Mouse (Mus musculus) cerebellum, adult 18-20 months (tissue): Measurements from ENCODE around the gene Miga2.
A peak's percentile ranks its signal among the peaks of the same experiment; 100 is the strongest.

Experiments
- DNase-seq, 2 experiments: peaks; one replicate each; pipeline ENCODE4 v3.0.0; 2021

Miga2 gene

DNA sequence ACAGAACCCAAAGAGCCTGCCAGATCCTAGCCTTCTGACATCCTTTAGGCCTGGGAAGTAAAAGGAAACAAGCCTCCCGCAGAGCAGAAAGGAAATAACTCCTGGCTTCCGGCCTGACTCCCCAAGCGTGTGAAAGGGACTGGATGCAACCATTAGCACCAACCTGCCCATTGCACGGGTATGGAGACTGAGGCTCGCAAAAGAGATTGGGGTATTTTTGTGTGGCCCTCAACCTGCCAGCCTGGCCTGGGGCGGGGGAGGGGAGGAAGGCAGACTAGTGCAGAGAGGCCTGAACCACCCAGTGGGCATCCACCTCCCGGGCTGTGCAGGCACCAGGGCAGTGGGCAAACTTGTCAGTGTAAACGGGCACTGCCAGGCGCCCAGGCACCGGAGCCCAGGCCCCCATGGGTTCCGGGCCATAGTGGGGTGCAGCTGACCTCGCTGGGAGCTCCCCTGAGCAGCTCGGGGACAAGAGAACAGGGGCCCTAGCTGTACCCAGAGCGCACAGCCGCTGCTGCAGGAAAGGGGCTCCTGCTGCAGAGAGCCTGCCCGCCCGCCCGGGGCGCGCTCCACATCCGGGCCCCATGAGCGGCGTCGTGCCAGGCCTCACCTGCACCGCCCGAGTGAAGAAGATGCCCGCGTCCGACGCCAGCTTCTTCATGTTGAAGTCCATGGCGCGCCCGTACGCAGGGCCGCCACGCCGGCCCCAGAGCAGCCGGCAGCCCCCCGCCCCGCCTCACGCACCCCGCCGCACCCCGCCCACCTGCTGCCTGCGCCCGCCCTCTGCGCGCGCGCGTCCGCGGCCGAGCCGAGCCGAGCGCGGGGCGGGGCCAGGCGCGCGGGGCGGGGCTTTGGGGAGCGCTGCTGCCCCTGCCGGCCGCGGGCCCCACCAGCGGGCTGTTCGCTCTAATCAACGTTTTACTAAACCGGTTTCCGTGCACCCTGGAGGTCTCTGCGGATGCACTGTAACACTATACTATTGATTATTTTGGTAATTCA is 5.2 kb upstream of the Miga2 start, which contains the start of gene Sh3glb2:
TSS of gene Sh3glb2 (minus strand) at position 805 of the 999 bp plus-strand sequence.
- peak; percentile 85 to 96 for DNase-seq

- DNase-seq, result no peak
Measured at GRCm38 (mm10) chr2:30360626-30361025, 3.4 kb upstream of the Miga2 start.

DNA sequence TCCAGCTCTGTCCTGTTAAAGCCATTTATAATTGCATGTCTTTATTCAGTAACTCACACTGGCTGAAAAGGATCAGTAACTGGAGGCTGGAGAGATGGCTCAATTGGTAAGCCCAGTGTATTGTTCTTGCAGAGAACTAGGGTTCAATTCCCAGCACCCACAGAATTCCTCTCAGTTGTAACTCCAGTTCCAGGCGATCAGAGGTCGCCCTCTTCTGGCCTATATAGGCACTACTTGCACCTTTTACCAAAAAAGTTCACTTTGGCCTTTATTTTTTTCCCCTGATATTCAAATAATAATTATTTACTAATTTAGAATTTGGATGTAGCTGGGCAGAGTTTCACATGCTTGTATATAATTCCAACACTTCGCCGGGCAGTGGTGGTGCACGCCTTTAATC is 1.2 kb upstream of the Miga2 start:
- DNase-seq, result no peak

- DNase-seq, result no peak
Measured at GRCm38 (mm10) chr2:30365281-30366069, 1.4 kb downstream of the Miga2 start.

DNA sequence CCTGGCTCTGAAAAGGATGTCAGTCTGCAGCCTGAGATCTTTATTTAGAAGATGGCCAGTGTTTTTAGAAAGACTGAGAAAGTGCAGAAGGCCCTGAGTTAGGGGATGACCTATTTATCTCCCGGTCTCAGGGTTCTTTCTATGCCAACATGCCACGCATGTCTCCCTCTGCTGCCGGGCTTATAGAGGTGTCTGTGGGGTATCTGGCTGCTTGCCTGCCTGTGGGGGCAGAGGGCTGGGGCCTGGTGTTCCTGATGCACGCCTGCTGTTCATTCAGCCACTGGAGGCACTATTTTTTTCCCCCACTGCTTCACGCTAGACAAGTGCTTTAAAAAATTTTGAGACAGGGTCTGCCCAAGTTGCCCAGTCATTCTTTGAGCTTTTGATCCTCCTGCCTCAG is 2.2 kb downstream of the Miga2 start:
- DNase-seq, result no peak

- no peak for DNase-seq
Measured at GRCm38 (mm10) chr2:30371544-30371943, 7.5 kb downstream of the Miga2 start.

GRCm38 (mm10) chr2:30372726-30373125 is 8.7 kb downstream of the Miga2 start:
- no peak for DNase-seq

GRCm38 (mm10) chr2:30375893-30376292 is 11.9 kb downstream of the Miga2 start:
- DNase-seq, result no peak

- DNase-seq, result no peak
Measured at GRCm38 (mm10) chr2:30377721-30378120, 13.7 kb downstream of the Miga2 start.

DNA sequence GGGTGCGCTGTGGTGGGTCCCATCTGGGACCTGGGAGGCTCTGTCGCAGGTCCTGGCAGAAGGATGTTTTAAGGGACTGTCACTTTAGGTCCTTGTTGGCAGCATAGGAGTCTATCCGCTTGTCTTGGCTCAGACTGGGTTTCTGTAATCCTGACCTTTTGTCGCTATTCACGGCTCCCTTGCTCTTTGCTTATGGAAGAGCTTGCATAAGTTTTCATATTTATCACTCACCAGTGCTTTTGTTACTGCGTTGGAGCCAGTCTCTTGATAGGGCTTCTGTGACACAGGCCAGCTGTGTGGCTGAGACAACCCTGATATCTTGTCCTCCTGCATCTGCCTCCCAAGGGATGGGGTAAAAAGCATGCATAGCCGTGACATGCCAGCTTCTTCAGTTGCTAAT is 15.3 kb downstream of the Miga2 start:
- no peak for DNase-seq

- DNase-seq, result no peak
Measured at GRCm38 (mm10) chr2:30380564-30381376, 16.7 kb downstream of the Miga2 start.

GRCm38 (mm10) chr2:30381377-30381725 is 17.3 kb downstream of the Miga2 start:
- DNase-seq, result no peak

DNA sequence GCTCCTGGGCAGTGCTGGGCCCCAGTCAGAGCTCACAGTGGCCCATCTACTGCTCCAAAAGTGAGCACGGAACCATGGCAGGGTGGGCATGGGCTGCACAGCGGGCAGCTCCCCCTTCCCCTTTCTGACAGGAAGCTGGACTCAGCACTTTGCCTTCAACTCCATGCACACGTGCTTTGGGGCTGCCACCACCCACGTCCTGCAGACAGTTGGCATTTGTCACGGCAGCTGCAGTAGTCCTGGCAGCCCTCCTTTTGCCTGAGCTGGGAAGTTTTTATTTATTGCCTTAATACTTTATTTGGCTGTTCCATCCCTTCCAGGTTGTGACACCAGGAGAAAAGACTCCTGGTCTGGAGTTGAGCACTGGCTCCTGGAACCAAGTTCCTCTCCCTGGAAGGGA is 20.8 kb downstream of the Miga2 start:
- DNase-seq, result no peak

GRCm38 (mm10) chr2:30385591-30385990 is 21.6 kb downstream of the Miga2 start:
- DNase-seq, result no peak

GRCm38 (mm10) chr2:30386913-30387312 is 22.9 kb downstream of the Miga2 start:
- DNase-seq, result no peak

- no peak for DNase-seq
Measured at GRCm38 (mm10) chr2:30389000-30389399, 25.0 kb downstream of the Miga2 start.

- peak; percentile 94 to 98 for DNase-seq
Measured at GRCm38 (mm10) chr2:30392114-30392576, 28.1 kb downstream of the Miga2 start, which contains the start of gene Dolpp1. Dolpp1 (plus strand) TSS chr2:30392254.

- DNase-seq, result peak; percentile 59 to 86
Measured at GRCm38 (mm10) chr2:30392577-30393369, 28.7 kb downstream of the Miga2 start.

- no peak for DNase-seq
Measured at GRCm38 (mm10) chr2:30393370-30393656, 29.3 kb downstream of the Miga2 start.

GRCm38 (mm10) chr2:30395757-30396156 is 31.7 kb downstream of the Miga2 start:
- DNase-seq, result no peak

GRCm38 (mm10) chr2:30396246-30396645 is 32.2 kb downstream of the Miga2 start:
- DNase-seq, result no peak

GRCm38 (mm10) chr2:30397986-30398512 is 34.0 kb downstream of the Miga2 start:
- no peak for DNase-seq
